Mouse (Mus musculus) erythroblast, embryonic 14.5 days (primary cell): ENCODE results near the gene Pld6.

Experiments used
- GATA1 ChIP-seq: IDR thresholded peaks from 2 replicates; pipeline ENCODE4 v1.6.1; 2012; ENCODE audit warnings: low read length, inconsistent platforms, mixed read lengths
- TAL1 ChIP-seq: IDR thresholded peaks from 3 replicates; pipeline ENCODE4 v1.6.1; 2012; ENCODE audit warnings: low read length, inconsistent platforms, mixed read lengths

GRCm38 (mm10) chr11:59734335-59734734 is 53.1 kb downstream of the Pld6 start:
- TF ChIP-seq TAL1: no peak
- TF ChIP-seq GATA1: no peak
